Comparison of ENCODE assay signal across 15 mouse cellular contexts in genomic region chr1:171994918-171995715, GRCm38 (mm10). TPM values are rescaled to one million over a fixed set of nuclear protein-coding genes. Genes with fewer than 3 reads are reported as not detected.
DNase-seq lines count a peak whose midpoint lies in the region; ATAC-seq and TF ChIP-seq lines count a peak whose summit lies in the region.
"Had no signal": no experiment of that assay in that cellular context is flagged by ENCODE, and none has a peak within 500 bp of the region (broad histone marks: within the 10 kb centered on the region; RNA-seq: fewer than 3 reads in every experiment).

No protein-coding gene starts in this region.

- H3K4me3 ChIP-seq in liver, embryonic 13.5 days (replicated peaks): no peak overlapping the region
- no peak overlapping the region for H3K4me3 ChIP-seq in liver, embryonic 12.5 days
- H3K4me3 ChIP-seq in hindbrain, postnatal 0 days (ENCODE audit: low read length): no peak overlapping the region
- H3K4me3 ChIP-seq: embryonic facial prominence, embryonic 12.5 days; intestine, embryonic 15.5 days; liver, embryonic 15.5 days; neural tube, embryonic 12.5 days had no signal

- WGBS in liver, embryonic 13.5 days (ENCODE audit: insufficient replicate concordance): 61% methylated on average over 11 of the region's 11 CpGs
- 64% methylated on average over 11 of the region's 11 CpGs for WGBS in liver, embryonic 12.5 days (ENCODE audit: insufficient replicate concordance)
- WGBS in hindbrain, postnatal 0 days: 87% methylated on average over 11 of the region's 11 CpGs

- no peaks in the 10 kb centered on the region for H3K27me3 ChIP-seq in liver, embryonic 13.5 days
- H3K27me3 ChIP-seq in liver, embryonic 12.5 days (replicated peaks): no peaks in the 10 kb centered on the region
- H3K27me3 ChIP-seq in hindbrain, postnatal 0 days (ENCODE audit: insufficient read depth, low read length): no peaks in the 10 kb centered on the region
- H3K27me3 ChIP-seq: embryonic facial prominence, embryonic 12.5 days; intestine, embryonic 15.5 days; liver, embryonic 15.5 days; neural tube, embryonic 12.5 days had no signal

- H3K4me2 ChIP-seq in liver, embryonic 13.5 days: no peak overlapping the region
- no peak overlapping the region for H3K4me2 ChIP-seq in liver, embryonic 12.5 days
- H3K4me2 ChIP-seq in hindbrain, postnatal 0 days (ENCODE audit: low read depth, low read length): no peak overlapping the region
- H3K4me2 ChIP-seq: embryonic facial prominence, embryonic 12.5 days; intestine, embryonic 15.5 days; liver, embryonic 15.5 days; neural tube, embryonic 12.5 days had no signal

- DNase-seq in heart, adult 11 months: peak; percentile 77
- no peak for DNase-seq in heart, postnatal 10 days
- DNase-seq in liver, embryonic 13.5 days: no peak
- DNase-seq in thymus, postnatal 4 days: peak; percentile 6
- no peak for DNase-seq in thymus, adult 18-20 months
- DNase-seq in MN1 (ENCODE audit: low spot score): no peak
- no peak for DNase-seq in hindbrain, postnatal 0 days (ENCODE audit: low spot score)
- DNase-seq: cerebellum, postnatal 25 days; kidney, postnatal 14 days had no signal

- no peak for TF ChIP-seq CTCF in hindbrain, postnatal 0 days (IDR thresholded peaks at IDR 0.05; ENCODE audit: low read depth)

- H3K4me1 ChIP-seq in liver, embryonic 13.5 days (replicated peaks): peaks cover 11% of the 10 kb centered on the region
- peaks cover 14% of the 10 kb centered on the region for H3K4me1 ChIP-seq in liver, embryonic 12.5 days
- no peaks in the 10 kb centered on the region for H3K4me1 ChIP-seq in hindbrain, postnatal 0 days (ENCODE audit: insufficient read depth, low read length)
- H3K4me1 ChIP-seq: embryonic facial prominence, embryonic 12.5 days; intestine, embryonic 15.5 days; liver, embryonic 15.5 days; neural tube, embryonic 12.5 days had no signal

- ATAC-seq in liver, embryonic 13.5 days (ENCODE audit: low read depth): peak; percentile 67
- no peak for ATAC-seq in liver, embryonic 12.5 days
- no peak for ATAC-seq in hindbrain, postnatal 0 days
- ATAC-seq: intestine, embryonic 15.5 days had no signal

- intact Hi-C loops in heart, postnatal 10 days (cut with DNase I): no loop called here

- no peaks in the 10 kb centered on the region for H3K36me3 ChIP-seq in liver, embryonic 13.5 days
- H3K36me3 ChIP-seq in liver, embryonic 12.5 days: no peaks in the 10 kb centered on the region
- no peaks in the 10 kb centered on the region for H3K36me3 ChIP-seq in hindbrain, postnatal 0 days (ENCODE audit: insufficient read depth, low read length)
- H3K36me3 ChIP-seq: embryonic facial prominence, embryonic 12.5 days; intestine, embryonic 15.5 days; liver, embryonic 15.5 days had no signal

- H3K9ac ChIP-seq in liver, embryonic 13.5 days: no peak overlapping the region
- no peak overlapping the region for H3K9ac ChIP-seq in liver, embryonic 12.5 days
- no peak overlapping the region for H3K9ac ChIP-seq in hindbrain, postnatal 0 days (replicated peaks; ENCODE audit: low read length)
- H3K9ac ChIP-seq: embryonic facial prominence, embryonic 12.5 days; intestine, embryonic 15.5 days; liver, embryonic 15.5 days; neural tube, embryonic 12.5 days had no signal

- no peaks in the 10 kb centered on the region for H3K9me3 ChIP-seq in liver, embryonic 13.5 days (replicated peaks)
- no peaks in the 10 kb centered on the region for H3K9me3 ChIP-seq in liver, embryonic 12.5 days (replicated peaks)
- no peaks in the 10 kb centered on the region for H3K9me3 ChIP-seq in hindbrain, postnatal 0 days (ENCODE audit: low read length)
- H3K9me3 ChIP-seq: embryonic facial prominence, embryonic 12.5 days; intestine, embryonic 15.5 days; liver, embryonic 15.5 days; neural tube, embryonic 12.5 days had no signal

- H3K27ac ChIP-seq in liver, embryonic 13.5 days: no peak overlapping the region
- H3K27ac ChIP-seq in liver, embryonic 12.5 days: no peak overlapping the region
- H3K27ac ChIP-seq in hindbrain, postnatal 0 days: no peak overlapping the region
- H3K27ac ChIP-seq: embryonic facial prominence, embryonic 12.5 days; intestine, embryonic 15.5 days; liver, embryonic 15.5 days; macrophage; neural tube, embryonic 12.5 days had no signal

RNA-seq across cellular contexts. Expression of gene Vangl2, which starts 33.1 kb away (rescaled TPM):
- total RNA-seq in heart, postnatal 10 days (2021): 1 to 10 TPM; 7.5 to 7.6 TPM
- polyA plus RNA-seq in liver, embryonic 13.5 days (2015; fragmentation: Nextera tagmentation; extraction: Ambion mirVana): 0.89 and 1.4 TPM in 2 replicates
- polyA plus RNA-seq in liver, embryonic 12.5 days (2016; fragmentation: Nextera tagmentation; extraction: Ambion mirVana): 2.3 and 2.6 TPM in 2 replicates
- total RNA-seq in hindbrain, postnatal 0 days (2014; rRNA removed): 86.6 and 117 TPM in 2 replicates
- 33.0 and 36.5 TPM in 2 replicates for polyA plus RNA-seq in hindbrain, postnatal 0 days (2015; fragmentation: Nextera tagmentation; extraction: Ambion mirVana)

Comparison
In these comparisons a context has a peak if more than half of its experiments do, and no peak if none do; other contexts are left out.
1. DNase-seq: peak in heart, adult 11 months (single experiment) and thymus, postnatal 4 days (single experiment); none in heart, postnatal 10 days (0 of 2), liver, embryonic 13.5 days (single experiment), thymus, adult 18-20 months (0 of 2), MN1 (single experiment) and hindbrain, postnatal 0 days (single experiment).